Mouse (Mus musculus): ENCODE results near the gene Kcnj10. TPM values are rescaled to one million over a fixed set of nuclear protein-coding genes. Genes with fewer than 3 reads are reported as not detected.

Kcnj10 gene
- polyA plus RNA-seq, 1 experiment from 2014 or later = 0.05 TPM

- 67% methylated on average over 6 of the region's 6 CpGs for WGBS
- no peak overlapping the region for H3K4me2 ChIP-seq
- H3K9me3 ChIP-seq = no peaks in the 10 kb centered on the region
- H3K36me3 ChIP-seq = no peaks in the 10 kb centered on the region
- H3K4me1 ChIP-seq = peaks cover 35% of the 10 kb centered on the region
- H3K27ac ChIP-seq = no peak overlapping the region
- no peak for ATAC-seq (ENCODE audit: insufficient number of reproducible peaks, low FRiP score, low TSS enrichment, low read depth)
- H3K4me3 ChIP-seq = no peak overlapping the region
- H3K27me3 ChIP-seq = no peaks in the 10 kb centered on the region
- no peak overlapping the region for H3K9ac ChIP-seq
Observed at GRCm38 (mm10) chr1:172304443-172304842, 36.6 kb upstream of the Kcnj10 start.

GRCm38 (mm10) chr1:172305153-172305552 is 35.9 kb upstream of the Kcnj10 start:
- 88% methylated on average over 2 of the region's 2 CpGs for WGBS
- Histone ChIP-seq H3K4me1 (peaks cover 34% of the 10 kb centered on the region), H3K9ac (no peak overlapping the region), H3K27ac (no peak overlapping the region), H3K36me3 (no peaks in the 10 kb centered on the region), H3K27me3 (no peaks in the 10 kb centered on the region), H3K9me3 (no peaks in the 10 kb centered on the region), H3K4me3 (no peak overlapping the region), H3K4me2 (no peak overlapping the region)
- no peak for ATAC-seq (ENCODE audit: insufficient number of reproducible peaks, low FRiP score, low TSS enrichment, low read depth)

- Histone ChIP-seq H3K4me2 (no peak overlapping the region), H3K9ac (no peak overlapping the region), H3K36me3 (no peaks in the 10 kb centered on the region), H3K4me1 (peaks cover 35% of the 10 kb centered on the region), H3K27me3 (no peaks in the 10 kb centered on the region), H3K27ac (no peak overlapping the region), H3K4me3 (no peak overlapping the region), H3K9me3 (no peaks in the 10 kb centered on the region)
- 69% methylated on average over 3 of the region's 3 CpGs for WGBS
- ATAC-seq (ENCODE audit: insufficient number of reproducible peaks, low FRiP score, low TSS enrichment, low read depth) = no peak
Observed at GRCm38 (mm10) chr1:172305635-172306034, 35.4 kb upstream of the Kcnj10 start.

- H3K27ac ChIP-seq = no peak overlapping the region
- H3K27me3 ChIP-seq = no peaks in the 10 kb centered on the region
- no peak overlapping the region for H3K9ac ChIP-seq
- no peaks in the 10 kb centered on the region for H3K9me3 ChIP-seq
- no peaks in the 10 kb centered on the region for H3K36me3 ChIP-seq
- WGBS = 59% methylated on average over 4 of the region's 4 CpGs
- no peak overlapping the region for H3K4me3 ChIP-seq
- no peak overlapping the region for H3K4me2 ChIP-seq
- no peak for ATAC-seq (ENCODE audit: insufficient number of reproducible peaks, low FRiP score, low TSS enrichment, low read depth)
- peaks cover 35% of the 10 kb centered on the region for H3K4me1 ChIP-seq
Observed at GRCm38 (mm10) chr1:172306196-172306595, 34.8 kb upstream of the Kcnj10 start.

- no peaks in the 10 kb centered on the region for H3K36me3 ChIP-seq
- no peaks in the 10 kb centered on the region for H3K27me3 ChIP-seq
- ATAC-seq (ENCODE audit: insufficient number of reproducible peaks, low FRiP score, low TSS enrichment, low read depth) = no peak
- H3K4me3 ChIP-seq = no peak overlapping the region
- no peak overlapping the region for H3K4me2 ChIP-seq
- H3K9ac ChIP-seq = no peak overlapping the region
- H3K9me3 ChIP-seq = no peaks in the 10 kb centered on the region
- WGBS = 65% methylated on average over 6 of the region's 6 CpGs
- H3K4me1 ChIP-seq = peaks cover 36% of the 10 kb centered on the region
- no peak overlapping the region; the same call in 1 of the 2 replicates for H3K27ac ChIP-seq
Observed at GRCm38 (mm10) chr1:172306885-172307284, 34.1 kb upstream of the Kcnj10 start.

- no peaks in the 10 kb centered on the region for H3K36me3 ChIP-seq
- H3K9ac ChIP-seq = no peak overlapping the region
- H3K27me3 ChIP-seq = no peaks in the 10 kb centered on the region
- 0 out of 2 replicates have a peak, but pooled peaks have one; percentile 1 for ATAC-seq (ENCODE audit: insufficient number of reproducible peaks, low FRiP score, low TSS enrichment, low read depth)
- H3K9me3 ChIP-seq = no peaks in the 10 kb centered on the region
- H3K27ac ChIP-seq = peak overlapping the region; percentile 72
- no peak overlapping the region for H3K4me3 ChIP-seq
- H3K4me1 ChIP-seq = peaks cover 32% of the 10 kb centered on the region
- no peak overlapping the region for H3K4me2 ChIP-seq
- WGBS = 52% methylated on average over 10 of the region's 10 CpGs
Observed at GRCm38 (mm10) chr1:172307936-172308335, 33.1 kb upstream of the Kcnj10 start.

- Histone ChIP-seq H3K27ac (peak overlapping the region; percentile 72), H3K27me3 (no peaks in the 10 kb centered on the region), H3K4me1 (peaks cover 36% of the 10 kb centered on the region), H3K4me2 (no peak overlapping the region), H3K9ac (no peak overlapping the region), H3K9me3 (no peaks in the 10 kb centered on the region), H3K36me3 (no peaks in the 10 kb centered on the region), H3K4me3 (no peak overlapping the region)
- 100% methylated on average over 1 of the region's 1 CpGs for WGBS
- no peak for ATAC-seq (ENCODE audit: insufficient number of reproducible peaks, low FRiP score, low TSS enrichment, low read depth)
Observed at GRCm38 (mm10) chr1:172308409-172308808, 32.6 kb upstream of the Kcnj10 start.

GRCm38 (mm10) chr1:172309699-172310398 is 31.2 kb upstream of the Kcnj10 start:
- WGBS = 1% methylated on average over 14 of the region's 14 CpGs
- Histone ChIP-seq H3K27me3 (no peaks in the 10 kb centered on the region), H3K4me2 (peak overlapping the region; percentile 67), H3K36me3 (no peaks in the 10 kb centered on the region), H3K4me1 (peaks cover 45% of the 10 kb centered on the region), H3K9me3 (no peaks in the 10 kb centered on the region), H3K9ac (no peak overlapping the region), H3K27ac (peak overlapping the region; percentile 95), H3K4me3 (peak overlapping the region; percentile 28)
- ATAC-seq (ENCODE audit: insufficient number of reproducible peaks, low FRiP score, low TSS enrichment, low read depth) = peak; percentile 84

- H3K4me1 ChIP-seq = peaks cover 45% of the 10 kb centered on the region
Observed at GRCm38 (mm10) chr1:172311248-172311906, 29.6 kb upstream of the Kcnj10 start.

GRCm38 (mm10) chr1:172311921-172312767 is 28.9 kb upstream of the Kcnj10 start:
- 0 out of 2 replicates have a peak, but pooled peaks cover 4% of the 10 kb centered on the region for H3K36me3 ChIP-seq
- H3K27me3 ChIP-seq = no peaks in the 10 kb centered on the region
- ATAC-seq (ENCODE audit: insufficient number of reproducible peaks, low FRiP score, low TSS enrichment, low read depth) = peak; percentile 70
- no peaks in the 10 kb centered on the region for H3K9me3 ChIP-seq
- peak overlapping the region; percentile 97 for H3K4me2 ChIP-seq
- peak overlapping the region; percentile 95 for H3K27ac ChIP-seq
- H3K9ac ChIP-seq = peak overlapping the region; percentile 68
- H3K4me1 ChIP-seq = peaks cover 45% of the 10 kb centered on the region
- under 1% methylated on average over 40 of the region's 55 CpGs for WGBS
- H3K4me3 ChIP-seq = peak overlapping the region; percentile 69

More at GRCm38 (mm10) chr1:172311248-172311906, 29.6 kb upstream of the Kcnj10 start:
- 3% methylated on average over 23 of the region's 23 CpGs for WGBS
- peak overlapping the region; percentile 97 for H3K4me2 ChIP-seq
- H3K9me3 ChIP-seq = no peaks in the 10 kb centered on the region
- H3K36me3 ChIP-seq = 0 out of 2 replicates have a peak, but pooled peaks cover 4% of the 10 kb centered on the region
- H3K9ac ChIP-seq = peak overlapping the region; percentile 60; the same call in 1 of the 2 replicates
- peak overlapping the region; percentile 69 for H3K4me3 ChIP-seq
- ATAC-seq (ENCODE audit: insufficient number of reproducible peaks, low FRiP score, low TSS enrichment, low read depth) = peak; percentile 60
- no peaks in the 10 kb centered on the region for H3K27me3 ChIP-seq
- peak overlapping the region; percentile 95 for H3K27ac ChIP-seq

GRCm38 (mm10) chr1:172312768-172313561 is 28.0 kb upstream of the Kcnj10 start:
- peak overlapping the region; percentile 69 for H3K4me3 ChIP-seq
- H3K36me3 ChIP-seq = peaks cover 12% of the 10 kb centered on the region
- H3K27me3 ChIP-seq = no peaks in the 10 kb centered on the region
- peak overlapping the region; percentile 97 for H3K4me2 ChIP-seq
- H3K9ac ChIP-seq = peak overlapping the region; percentile 68
- 13% methylated on average over 16 of the region's 16 CpGs for WGBS
- no peak for ATAC-seq (ENCODE audit: insufficient number of reproducible peaks, low FRiP score, low TSS enrichment, low read depth)
- peaks cover 41% of the 10 kb centered on the region for H3K4me1 ChIP-seq
- no peak overlapping the region for H3K27ac ChIP-seq
- no peaks in the 10 kb centered on the region for H3K9me3 ChIP-seq

Data from limb, embryonic 15.5 days (tissue).